In genomic region chr12:5215836-5216747, GRCm38 (mm10) we compare ENCODE assay signal across 8 mouse cellular contexts.
DNase-seq lines count a peak whose midpoint lies in the region; ATAC-seq and TF ChIP-seq lines count a peak whose summit lies in the region.

No protein-coding gene starts in this region.

- H3K9ac ChIP-seq in embryonic facial prominence, embryonic 12.5 days: no peak overlapping the region
- H3K9ac ChIP-seq in hindbrain, embryonic 11.5 days (ENCODE audit: low read depth, low read length): no peak overlapping the region
- peak overlapping the region; percentile 23; the same call in 1 of the 2 replicates for H3K9ac ChIP-seq in midbrain, embryonic 16.5 days (ENCODE audit: low read depth, low read length)
- H3K9ac ChIP-seq in heart, embryonic 12.5 days: no peak overlapping the region

- 54% methylated on average over 15 of the region's 15 CpGs for WGBS in embryonic facial prominence, embryonic 12.5 days
- 51% methylated on average over 15 of the region's 15 CpGs for WGBS in hindbrain, embryonic 11.5 days
- 16% methylated on average over 15 of the region's 15 CpGs for WGBS in midbrain, embryonic 16.5 days
- WGBS in heart, embryonic 12.5 days: 64% methylated on average over 15 of the region's 15 CpGs

- H3K9me3 ChIP-seq in embryonic facial prominence, embryonic 12.5 days: no peaks in the 10 kb centered on the region
- no peaks in the 10 kb centered on the region for H3K9me3 ChIP-seq in hindbrain, embryonic 11.5 days (ENCODE audit: control insufficient read depth, low read length)
- H3K9me3 ChIP-seq in midbrain, embryonic 16.5 days (replicated peaks; ENCODE audit: control insufficient read depth, low read length, poor library complexity, severe bottlenecking): no peaks in the 10 kb centered on the region
- no peaks in the 10 kb centered on the region for H3K9me3 ChIP-seq in heart, embryonic 12.5 days (replicated peaks)

- H3K27ac ChIP-seq in layer of hippocampus, adult 2 months: peak overlapping the region; percentile 76
- no peak overlapping the region for H3K27ac ChIP-seq in embryonic facial prominence, embryonic 12.5 days
- H3K27ac ChIP-seq in hindbrain, embryonic 11.5 days (ENCODE audit: low read depth, low read length): peak overlapping the region; percentile 49
- peak overlapping the region; percentile 68 for H3K27ac ChIP-seq in midbrain, embryonic 16.5 days (ENCODE audit: low read length)
- H3K27ac ChIP-seq in heart, embryonic 12.5 days (ENCODE audit: poor library complexity, severe bottlenecking): no peak overlapping the region

- no peak overlapping the region for H3K4me2 ChIP-seq in embryonic facial prominence, embryonic 12.5 days (replicated peaks)
- no peak overlapping the region for H3K4me2 ChIP-seq in hindbrain, embryonic 11.5 days (replicated peaks; ENCODE audit: low read depth, low read length)
- peak overlapping the region; percentile 19 for H3K4me2 ChIP-seq in midbrain, embryonic 16.5 days (ENCODE audit: low read length)
- H3K4me2 ChIP-seq in heart, embryonic 12.5 days: no peak overlapping the region

- no peak overlapping the region for H3K4me3 ChIP-seq in layer of hippocampus, adult 2 months
- H3K4me3 ChIP-seq in embryonic facial prominence, embryonic 12.5 days: no peak overlapping the region
- no peak overlapping the region for H3K4me3 ChIP-seq in hindbrain, embryonic 11.5 days (ENCODE audit: low read depth, low read length)
- H3K4me3 ChIP-seq in midbrain, embryonic 16.5 days (ENCODE audit: low read depth, low read length): no peak overlapping the region
- H3K4me3 ChIP-seq in heart, embryonic 12.5 days: no peak overlapping the region

- peaks cover 30% of the 10 kb centered on the region for H3K4me1 ChIP-seq in embryonic facial prominence, embryonic 12.5 days
- peaks cover 11% of the 10 kb centered on the region for H3K4me1 ChIP-seq in hindbrain, embryonic 11.5 days (replicated peaks; ENCODE audit: control insufficient read depth, insufficient read depth, low read length)
- H3K4me1 ChIP-seq in midbrain, embryonic 16.5 days (ENCODE audit: control insufficient read depth, insufficient read depth, low read length): peaks cover 43% of the 10 kb centered on the region
- H3K4me1 ChIP-seq in heart, embryonic 12.5 days (replicated peaks): peaks cover 13% of the 10 kb centered on the region

- no peaks in the 10 kb centered on the region for H3K36me3 ChIP-seq in embryonic facial prominence, embryonic 12.5 days
- no peaks in the 10 kb centered on the region for H3K36me3 ChIP-seq in hindbrain, embryonic 11.5 days (ENCODE audit: control insufficient read depth, insufficient read depth, low read length)
- H3K36me3 ChIP-seq in midbrain, embryonic 16.5 days (ENCODE audit: control insufficient read depth, insufficient read depth, low read length): no peaks in the 10 kb centered on the region
- no peaks in the 10 kb centered on the region for H3K36me3 ChIP-seq in heart, embryonic 12.5 days

- no peak for TF ChIP-seq CTCF in layer of hippocampus, adult 2 months (conservative IDR thresholded peaks at IDR 0.05)

- ATAC-seq in embryonic facial prominence, embryonic 12.5 days (ENCODE audit: insufficient number of reproducible peaks, insufficient read depth, low FRiP score, low TSS enrichment): 0 out of 2 replicates have a peak, but pooled peaks have one; percentile 29
- peak; percentile 87 for ATAC-seq in hindbrain, embryonic 11.5 days (ENCODE audit: low FRiP score)
- peak; percentile 62 for ATAC-seq in midbrain, embryonic 16.5 days
- ATAC-seq in heart, embryonic 12.5 days (ENCODE audit: insufficient number of reproducible peaks, low FRiP score): no peak

- no peaks in the 10 kb centered on the region for H3K27me3 ChIP-seq in embryonic facial prominence, embryonic 12.5 days
- no peaks in the 10 kb centered on the region for H3K27me3 ChIP-seq in hindbrain, embryonic 11.5 days (ENCODE audit: control insufficient read depth, insufficient read depth, low read length)
- H3K27me3 ChIP-seq in midbrain, embryonic 16.5 days (ENCODE audit: control insufficient read depth, insufficient read depth, low read depth, low read length): no peaks in the 10 kb centered on the region
- no peaks in the 10 kb centered on the region for H3K27me3 ChIP-seq in heart, embryonic 12.5 days (replicated peaks)

- peak in 1 of 2 experiments; percentile 55 for DNase-seq in layer of hippocampus, adult 2 months (ENCODE audit: low spot score in 2 of 2)
- DNase-seq in layer of hippocampus, adult 9-10 months (ENCODE audit: low spot score): no peak
- peak; percentile 74 for DNase-seq in hindbrain, embryonic 11.5 days (ENCODE audit: low spot score)
- DNase-seq in frontal cortex, postnatal 10 days (ENCODE audit: low spot score in 2 of 2): no peak
- DNase-seq in thymus, adult 18-20 months: no peak

Comparison
In these comparisons a context has a peak if more than half of its experiments do, and no peak if none do; other contexts are left out.
1. H3K27ac ChIP-seq: peak in layer of hippocampus, adult 2 months (single experiment), hindbrain, embryonic 11.5 days (single experiment) and midbrain, embryonic 16.5 days (single experiment); none in embryonic facial prominence, embryonic 12.5 days (single experiment) and heart, embryonic 12.5 days (single experiment).